Mouse (Mus musculus) adrenal gland, postnatal 25 days (tissue): ENCODE measurements around the gene 4930558C23Rik. TPM values are rescaled to one million over a fixed set of nuclear protein-coding genes. Genes with fewer than 3 reads are reported as not detected.
"Not testable (repeated sequence)": the region's sequence is repeated elsewhere in the genome, so short reads cannot be mapped to it uniquely, and the experiment has no call there.

Source experiments
- DNase-seq: peaks from one replicate; pipeline ENCODE4 v3.0.0; 2021; ENCODE audit warnings: mixed read lengths
- total RNA-seq: library from RNA; stranded (reverse); gene quantifications from 2 replicates; pipeline ENCODE4 v1.2.3, GENCODE M21; 2021

Gene 4930558C23Rik
- total RNA-seq, 1 experiment from 2014 or later, result not detected

GRCm38 (mm10) chr3:95373208-95373607 is 29.4 kb downstream of the 4930558C23Rik start:
- DNase-seq, result no peak

GRCm38 (mm10) chr3:95370101-95370500 is 32.5 kb downstream of the 4930558C23Rik start:
- DNase-seq, result no peak

- DNase-seq, result not testable (repeated sequence)
Measured at GRCm38 (mm10) chr3:95360276-95360675, 42.4 kb downstream of the 4930558C23Rik start.

GRCm38 (mm10) chr3:95357746-95358145 is 44.9 kb downstream of the 4930558C23Rik start:
- no peak for DNase-seq

GRCm38 (mm10) chr3:95356701-95357449 is 45.8 kb downstream of the 4930558C23Rik start, which contains the start of gene Setdb1:
TSS of gene Setdb1 (minus strand) at chr3:95357202.
- peak; percentile 94 for DNase-seq

GRCm38 (mm10) chr3:95355911-95356544 is 46.6 kb downstream of the 4930558C23Rik start:
- DNase-seq, result not testable (repeated sequence)

- DNase-seq, result no peak
Measured at GRCm38 (mm10) chr3:95349491-95349890, 53.1 kb downstream of the 4930558C23Rik start.

- DNase-seq, result not testable (repeated sequence)
Measured at GRCm38 (mm10) chr3:95348343-95348742, 54.3 kb downstream of the 4930558C23Rik start.

GRCm38 (mm10) chr3:95346454-95346853 is 56.2 kb downstream of the 4930558C23Rik start:
- DNase-seq, result no peak

GRCm38 (mm10) chr3:95343356-95344000 is 59.2 kb downstream of the 4930558C23Rik start:
- not testable (repeated sequence) for DNase-seq

GRCm38 (mm10) chr3:95338251-95338650 is 64.4 kb downstream of the 4930558C23Rik start:
- DNase-seq, result no peak

- no peak for DNase-seq
Measured at GRCm38 (mm10) chr3:95337345-95337744, 65.3 kb downstream of the 4930558C23Rik start.

Other genes with a start within 250 kb of the 4930558C23Rik start
- 3.9 and 5.0 TPM in 2 replicates for gene Sema6c, start 242.4 kb downstream of the 4930558C23Rik start, total RNA-seq
- 25.8 and 33.1 TPM in 2 replicates for gene Gabpb2, start 184.9 kb downstream of the 4930558C23Rik start, total RNA-seq
- 94.6 and 101 TPM in 2 replicates for gene Cdc42se1, start 174.1 kb downstream of the 4930558C23Rik start, total RNA-seq
- 7.6 and 8.9 TPM in 2 replicates for gene Mllt11, start 170.7 kb downstream of the 4930558C23Rik start, total RNA-seq
- gene Gm128, start 161.2 kb downstream of the 4930558C23Rik start, total RNA-seq, result 0.24 TPM in 1 of 2 replicates, not detected in the other
- 0.24 TPM in 1 of 2 replicates, not detected in the other for gene Bnipl, start 151.6 kb downstream of the 4930558C23Rik start, total RNA-seq
- gene Mindy1, start 121.5 kb downstream of the 4930558C23Rik start, total RNA-seq, result 164 and 181 TPM in 2 replicates
- 27.9 and 38.2 TPM in 2 replicates for gene Prune1, start 120.8 kb downstream of the 4930558C23Rik start, total RNA-seq
- gene Anxa9, start 95.7 kb downstream of the 4930558C23Rik start, total RNA-seq, result 1.2 and 1.3 TPM in 2 replicates
- 253 and 254 TPM in 2 replicates for gene Cers2, start 88.0 kb downstream of the 4930558C23Rik start, total RNA-seq
- 33.8 and 35.0 TPM in 2 replicates for gene Setdb1, start 45.6 kb downstream of the 4930558C23Rik start, total RNA-seq
- gene Arnt, start 31.5 kb upstream of the 4930558C23Rik start, total RNA-seq, result 68.2 and 87.6 TPM in 2 replicates
- gene Ctsk, start 96.4 kb upstream of the 4930558C23Rik start, total RNA-seq, result 2.9 and 4.5 TPM in 2 replicates
- 14.1 and 20.2 TPM in 2 replicates for gene Ctss, start 123.9 kb upstream of the 4930558C23Rik start, total RNA-seq
- gene Hormad1, start 156.8 kb upstream of the 4930558C23Rik start, total RNA-seq, result not detected in 2 replicates
- 38.2 and 49.1 TPM in 2 replicates for gene Golph3l, start 186.1 kb upstream of the 4930558C23Rik start, total RNA-seq
- gene Ensa, start 222.2 kb upstream of the 4930558C23Rik start, total RNA-seq, result 86.4 and 93.1 TPM in 2 replicates